Mouse (Mus musculus) CH12.LX (cell line): ENCODE results near the gene Nsmf. TPM values are rescaled to one million over a fixed set of nuclear protein-coding genes. Genes with fewer than 3 reads are reported as not detected.
A peak's percentile ranks its signal among the peaks of the same experiment; 100 is the strongest.

ENCODE experiments used
- DNase-seq: peaks from one replicate; pipeline ENCODE4 v3.0.0-alpha.2; 2013; ENCODE audit errors: extremely low read depth
- H3K27ac ChIP-seq: 2 replicates; pipeline ENCODE4 v1.5.1; 2012; ENCODE audit warnings: low read depth, mild to moderate bottlenecking, control low read depth, moderate library complexity; ENCODE audit not compliant: insufficient read depth
- H3K27me3 ChIP-seq: replicated peaks from 2 replicates; pipeline ENCODE3; 2012; ENCODE audit warnings: inconsistent platforms
- H3K36me3 ChIP-seq, 2 experiments: replicated peaks in 1 of 2; 2 replicates each; pipeline versions ENCODE3 to v1.6.1; 2012; ENCODE audit warnings: inconsistent platforms in 1 of 2, low read length in 1 of 2, mild to moderate bottlenecking in 1 of 2, mixed read lengths in 1 of 2, moderate library complexity in 1 of 2; ENCODE audit not compliant: control insufficient read depth in 1 of 2, insufficient read depth in 1 of 2
- H3K4me1 ChIP-seq, 2 experiments: 2 replicates each; pipeline ENCODE4 v1.6.1; 2012; ENCODE audit warnings: inconsistent platforms in 1 of 2, moderate library complexity in 1 of 2; ENCODE audit not compliant: insufficient read depth in 2 of 2, control insufficient read depth in 1 of 2
- H3K4me2 ChIP-seq: 2 replicates; pipeline ENCODE4 v1.6.1; 2012; ENCODE audit warnings: low read depth, mild to moderate bottlenecking, control low read depth; ENCODE audit not compliant: poor library complexity, insufficient read depth, severe bottlenecking
- H3K4me3 ChIP-seq, 3 experiments: fragments of 150-350 bp in 1 of 3; sonication (generic) in 1 of 3; replicated peaks in 1 of 3; 2 replicates each; pipeline versions ENCODE3 to v1.5.1; 2011 to 2012; ENCODE audit warnings: low read depth in 2 of 3, low read length in 2 of 3, mild to moderate bottlenecking in 2 of 3, moderate library complexity in 2 of 3, control low read depth in 1 of 3, improper control_type of control experiment in 1 of 3, inconsistent platforms in 1 of 3, mixed read lengths in 1 of 3; ENCODE audit not compliant: poor library complexity in 1 of 3
- H3K79me2 ChIP-seq: replicated peaks from 2 replicates; pipeline ENCODE4 v1.6.1; 2012; ENCODE audit warnings: mild to moderate bottlenecking, moderate library complexity; ENCODE audit not compliant: control insufficient read depth, poor library complexity, insufficient read depth, severe bottlenecking; ENCODE audit errors: extremely low read depth
- H3K9ac ChIP-seq: 2 replicates; pipeline ENCODE4 v1.6.1; 2012; ENCODE audit warnings: low read depth, mild to moderate bottlenecking, control low read depth, moderate library complexity; ENCODE audit not compliant: insufficient read depth
- H3K9me3 ChIP-seq: replicated peaks from 2 replicates; pipeline ENCODE3; 2012; ENCODE audit warnings: low read length, inconsistent platforms, mixed read lengths
- CHD1 ChIP-seq: IDR thresholded peaks from 2 replicates; pipeline ENCODE4 v1.6.1; 2012; ENCODE audit warnings: low read depth, low read length, improper control_type of control experiment, inconsistent platforms
- CTCF ChIP-seq, 2 experiments: IDR thresholded peaks in 1 of 2; conservative IDR thresholded peaks in 1 of 2; 2 replicates each; pipeline ENCODE4 v1.5.1; 2011 to 2012; ENCODE audit warnings: low read depth in 2 of 2, low read length in 2 of 2, improper control_type of control experiment in 1 of 2, inconsistent platforms in 1 of 2, mild to moderate bottlenecking in 1 of 2, moderate library complexity in 1 of 2
- ETS1 ChIP-seq: conservative IDR thresholded peaks from 2 replicates; pipeline ENCODE4 v1.6.1; 2012; ENCODE audit warnings: low read depth, mild to moderate bottlenecking, inconsistent platforms, low read length, improper control_type of control experiment, moderate library complexity
- MAX ChIP-seq: IDR thresholded peaks from 2 replicates; pipeline ENCODE4 v1.6.1; 2011; ENCODE audit warnings: low read length, improper control_type of control experiment
- MAZ ChIP-seq: IDR thresholded peaks from 2 replicates; pipeline ENCODE4 v1.6.1; 2012; ENCODE audit warnings: low read depth, mild to moderate bottlenecking, inconsistent platforms, low read length, improper control_type of control experiment, moderate library complexity
- MYC ChIP-seq: IDR thresholded peaks from 2 replicates; pipeline ENCODE4 v1.6.1; 2011; ENCODE audit warnings: low read depth, mild to moderate bottlenecking, improper control_type of control experiment, low read length
- PAX5 ChIP-seq: IDR thresholded peaks from 2 replicates; pipeline ENCODE4 v1.6.1; 2012; ENCODE audit warnings: low read length, inconsistent platforms, mixed read lengths
- POLR2A ChIP-seq: IDR thresholded peaks from 2 replicates; pipeline ENCODE4 v1.6.1; 2011; ENCODE audit warnings: low read depth, mild to moderate bottlenecking, improper control_type of control experiment, low read length
- POLR2AphosphoS2 ChIP-seq: IDR thresholded peaks from 2 replicates; pipeline ENCODE4 v1.6.1; 2011; ENCODE audit warnings: low read depth, low read length, improper control_type of control experiment
- RAD21 ChIP-seq: IDR thresholded peaks from 2 replicates; pipeline ENCODE4 v1.6.1; 2011; ENCODE audit warnings: low read depth, mild to moderate bottlenecking, low read length, improper control_type of control experiment, moderate library complexity
- SMC3 ChIP-seq: IDR thresholded peaks from 2 replicates; pipeline ENCODE4 v1.6.1; 2011; ENCODE audit warnings: low read depth, low read length, improper control_type of control experiment
- TBP ChIP-seq: conservative IDR thresholded peaks from 2 replicates; pipeline ENCODE4 v1.6.1; 2011; ENCODE audit warnings: low read depth, low read length, improper control_type of control experiment
- ZKSCAN1 ChIP-seq: IDR thresholded peaks from 2 replicates; pipeline ENCODE4 v1.6.1; 2012; ENCODE audit warnings: low read depth, inconsistent platforms, low read length, improper control_type of control experiment, borderline replicate concordance
- dilution Hi-C: fragments of 300-500 bp; cut with MboI; formaldehyde crosslinking; loops from 2 replicates; pipeline ENCODE4 v1.14.3; 2020; ENCODE audit warnings: low sequenced_read_pairs; ENCODE audit not compliant: extremely low pct_unique_long_range_greater_than_20kb, extremely low pct_ligation_motif_present
- in situ Hi-C: fragments of 300-500 bp; cut with MboI; formaldehyde crosslinking; loops from 3 replicates; pipeline ENCODE4 v1.14.3; 2019; ENCODE audit warnings: low sequenced_read_pairs, low pct_ligation_motif_present, low pct_unique_long_range_greater_than_20kb, mixed read lengths
- polyA plus RNA-seq: library from polyadenylated mRNA; unstranded; fragments of >175 nt; gene quantifications from 2 replicates; pipeline ENCODE4 v1.2.1, GENCODE M21; 2012; ENCODE audit warnings: low read depth; ENCODE audit not compliant: insufficient read length
- total RNA-seq, 2 experiments: library from RNA; depleted of rRNA; stranded (reverse); fragments of 300-350 nt in 1 of 2; fragments of >200 nt in 1 of 2; gene quantifications; 2 replicates each; pipeline ENCODE4 v1.2.3; 2012 to 2014

Gene Nsmf
- total and polyA plus RNA-seq, 3 experiments, result 11.6 to 12.0 (median 11.7) TPM

- H3K36me3 ChIP-seq, result peaks cover 21 to 60% of the 10 kb centered on the region in 2 experiments
Measured at GRCm38 (mm10) chr2:25006767-25007166, 47.4 kb upstream of the Nsmf start.

GRCm38 (mm10) chr2:25008250-25008649, 45.9 kb upstream of the Nsmf start:
- dilution Hi-C loops, result no loop called here
- Histone ChIP-seq H3K9ac (no peak overlapping the region), H3K27ac (no peak overlapping the region)
- TF ChIP-seq ZKSCAN1 (no peak), POLR2A (no peak), CTCF (conservative IDR thresholded peaks at IDR 0.05 in 1 of 2, IDR thresholded peaks at IDR 0.05 in 1 of 2; ENCODE audit: low read depth in 2 of 2, low read length in 2 of 2) (peak; percentile 18 to 59; a peak in 2 of 4 replicates), MAZ (no peak), SMC3 (peak; percentile 18), MYC (0 out of 2 replicates have a peak, but pooled peaks have one; percentile 37), POLR2AphosphoS2 (no peak), RAD21 (peak; percentile 57)
- TF ChIP-seq, all 38 proteins: peak for 4
- H3K9me3 ChIP-seq, result no peaks in the 10 kb centered on the region
- H3K36me3 ChIP-seq, result peaks cover 18 to 55% of the 10 kb centered on the region in 2 experiments
- no peak overlapping the region for H3K4me2 ChIP-seq
- no peak overlapping the region for H3K4me3 ChIP-seq
- H3K27me3 ChIP-seq, result no peaks in the 10 kb centered on the region
- in situ Hi-C loops, result no loop called here
- peak; percentile 7 for DNase-seq
- H3K79me2 ChIP-seq, result no peaks in the 10 kb centered on the region
- H3K4me1 ChIP-seq, result no peaks in the 10 kb centered on the region

More at GRCm38 (mm10) chr2:25006767-25007166, 47.4 kb upstream of the Nsmf start:
- in situ Hi-C loops (no loop called here), dilution Hi-C loops (no loop called here)
- no peak overlapping the region for H3K4me2 ChIP-seq
- no peak for TF ChIP-seq TBP
- TF ChIP-seq MAZ, result no peak
- TF ChIP-seq MAX, result no peak
- no peak for TF ChIP-seq CTCF (conservative IDR thresholded peaks at IDR 0.05 in 1 of 2, IDR thresholded peaks at IDR 0.05 in 1 of 2; ENCODE audit: low read depth in 2 of 2, low read length in 2 of 2)
- TF ChIP-seq ETS1, result no peak
- H3K27me3 ChIP-seq, result no peaks in the 10 kb centered on the region
- no peaks in the 10 kb centered on the region for H3K79me2 ChIP-seq
- no peak overlapping the region for H3K9ac ChIP-seq
- no peaks in the 10 kb centered on the region for H3K4me1 ChIP-seq
- no peaks in the 10 kb centered on the region for H3K9me3 ChIP-seq
- DNase-seq, result no peak
- H3K4me3 ChIP-seq, result no peak overlapping the region
- H3K27ac ChIP-seq, result no peak overlapping the region

- H3K9me3 ChIP-seq, result no peaks in the 10 kb centered on the region
- no peaks in the 10 kb centered on the region for H3K27me3 ChIP-seq
- in situ Hi-C loops, result no loop called here
- H3K4me2 ChIP-seq, result no peak overlapping the region
- H3K9ac ChIP-seq, result no peak overlapping the region
- TF ChIP-seq CHD1 (no peak), CTCF (conservative IDR thresholded peaks at IDR 0.05 in 1 of 2, IDR thresholded peaks at IDR 0.05 in 1 of 2; ENCODE audit: low read depth in 2 of 2, low read length in 2 of 2) (peak in 1 of 2 experiments; percentile 44; a peak in 3 of 4 replicates), TBP (no peak), PAX5 (no peak), SMC3 (peak; percentile 12; the same call in 1 of the 2 replicates)
- H3K27ac ChIP-seq, result no peak overlapping the region
- no peaks in the 10 kb centered on the region for H3K4me1 ChIP-seq
- H3K4me3 ChIP-seq, result no peak overlapping the region
- H3K36me3 ChIP-seq, result peaks cover 27 to 76% of the 10 kb centered on the region in 2 experiments
- no peaks in the 10 kb centered on the region for H3K79me2 ChIP-seq
- peak; percentile 4 for DNase-seq
- dilution Hi-C loops, result no loop called here
Measured at GRCm38 (mm10) chr2:25022678-25023077, 31.5 kb upstream of the Nsmf start.
